Mouse (Mus musculus): ENCODE results near the gene Gipc3.

- no peak for TF ChIP-seq CTCF (IDR thresholded peaks at IDR 0.05; ENCODE audit: control insufficient read depth, insufficient read depth, insufficient replicate concordance, low read depth, low read length)
- no peak for TF ChIP-seq POLR2A (IDR thresholded peaks at IDR 0.05; ENCODE audit: control insufficient read depth, low read depth, low read length)
Observed at GRCm38 (mm10) chr10:81291511-81292104, 51.5 kb downstream of the Gipc3 start, which contains the start of gene Tjp3.

Data from testis, adult 2 months (tissue).